Mouse (Mus musculus) macrophage (primary cell): ENCODE data around the gene Notch1. TPM values are rescaled to one million over a fixed set of nuclear protein-coding genes. Genes with fewer than 3 reads are reported as not detected.
A peak's percentile ranks its signal among the peaks of the same experiment; 100 is the strongest.

Experiments
- H3K27ac ChIP-seq: fragments of 350-480 bp; formaldehyde crosslinking; 2 replicates; pipeline ENCODE4 v1.9.0; 2021
- H3K36me3 ChIP-seq: fragments of 350-480 bp; formaldehyde crosslinking; 2 replicates; pipeline ENCODE4 v1.9.0; 2021; ENCODE audit errors: inconsistent target
- H3K4me3 ChIP-seq: fragments of 350-480 bp; formaldehyde crosslinking; 2 replicates; pipeline ENCODE4 v1.9.0; 2021; ENCODE audit errors: inconsistent target
- H3K79me2 ChIP-seq: fragments of 350-480 bp; formaldehyde crosslinking; 2 replicates; pipeline ENCODE4 v1.9.0; 2021; ENCODE audit errors: inconsistent target
- WGBS: methylation state at CpG from one replicate; pipeline ENCODE4 v1.1.7; 2026; ENCODE audit warnings: inconsistent platforms; ENCODE audit not compliant: missing documents; 5-methylcytosine and 5-hydroxymethylcytosine counted together
- polyA plus RNA-seq: library from polyadenylated mRNA; stranded (reverse); fragments of 250-400 nt; gene quantifications from 3 replicates; pipeline ENCODE4 v1.2.4, GENCODE M21; 2018; ENCODE audit warnings: inconsistent platforms

The Notch1 gene
- polyA plus RNA-seq, 1 experiment from 2014 or later, result 7.4 TPM

DNA sequence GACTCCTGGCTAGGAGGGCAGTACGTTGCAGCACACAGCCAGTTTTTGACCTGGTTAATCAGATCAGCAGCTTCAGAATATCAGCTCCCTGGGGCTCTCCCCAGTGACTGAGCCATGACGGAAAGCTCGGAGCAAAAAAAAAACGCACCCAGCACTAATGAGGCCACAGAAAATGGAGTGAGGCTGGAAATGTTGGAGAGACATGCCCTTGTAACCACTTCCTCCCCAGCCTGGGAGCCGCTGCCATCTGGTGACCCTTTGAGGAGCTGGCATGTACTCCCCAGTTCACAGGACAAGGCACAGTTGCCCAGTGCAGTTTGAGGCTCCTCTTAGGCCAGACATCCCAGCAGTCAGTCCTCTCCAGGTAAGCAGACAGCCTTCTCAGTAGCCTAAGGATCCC lies 106.4 kb downstream of the Notch1 start:
- 78% methylated on average over 5 of the region's 5 CpGs for WGBS
- Histone ChIP-seq H3K79me2 (peaks cover 36% of the 10 kb centered on the region; the same call in 1 of the 2 replicates), H3K4me3 (no peak overlapping the region), H3K27ac (no peak overlapping the region), H3K36me3 (peaks cover 47% of the 10 kb centered on the region; the same call in 1 of the 2 replicates)

DNA sequence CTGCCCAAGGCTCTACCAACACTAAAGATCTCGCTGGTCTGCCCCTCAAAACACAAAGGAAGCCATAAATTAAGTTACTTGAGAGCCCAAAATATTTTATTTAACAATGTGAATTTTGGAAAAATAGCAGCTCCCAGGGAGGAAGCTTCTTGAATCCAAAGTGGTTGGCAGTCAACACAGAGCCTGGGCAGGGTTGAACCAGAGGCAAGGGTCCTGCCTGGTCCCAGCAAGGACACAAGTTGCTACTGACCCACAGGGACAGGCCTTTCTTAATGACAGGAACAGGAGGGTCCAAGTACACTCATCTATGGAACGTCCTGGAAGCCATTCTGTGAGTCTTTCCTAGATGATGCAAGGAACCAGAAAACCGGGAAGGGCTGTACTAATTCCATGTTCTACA lies 107.1 kb downstream of the Notch1 start:
- Histone ChIP-seq H3K79me2 (peaks cover 41% of the 10 kb centered on the region; the same call in 1 of the 2 replicates), H3K27ac (no peak overlapping the region), H3K36me3 (peaks cover 40% of the 10 kb centered on the region; the same call in 1 of the 2 replicates), H3K4me3 (no peak overlapping the region)
- WGBS, result 58% methylated on average over 3 of the region's 3 CpGs

DNA sequence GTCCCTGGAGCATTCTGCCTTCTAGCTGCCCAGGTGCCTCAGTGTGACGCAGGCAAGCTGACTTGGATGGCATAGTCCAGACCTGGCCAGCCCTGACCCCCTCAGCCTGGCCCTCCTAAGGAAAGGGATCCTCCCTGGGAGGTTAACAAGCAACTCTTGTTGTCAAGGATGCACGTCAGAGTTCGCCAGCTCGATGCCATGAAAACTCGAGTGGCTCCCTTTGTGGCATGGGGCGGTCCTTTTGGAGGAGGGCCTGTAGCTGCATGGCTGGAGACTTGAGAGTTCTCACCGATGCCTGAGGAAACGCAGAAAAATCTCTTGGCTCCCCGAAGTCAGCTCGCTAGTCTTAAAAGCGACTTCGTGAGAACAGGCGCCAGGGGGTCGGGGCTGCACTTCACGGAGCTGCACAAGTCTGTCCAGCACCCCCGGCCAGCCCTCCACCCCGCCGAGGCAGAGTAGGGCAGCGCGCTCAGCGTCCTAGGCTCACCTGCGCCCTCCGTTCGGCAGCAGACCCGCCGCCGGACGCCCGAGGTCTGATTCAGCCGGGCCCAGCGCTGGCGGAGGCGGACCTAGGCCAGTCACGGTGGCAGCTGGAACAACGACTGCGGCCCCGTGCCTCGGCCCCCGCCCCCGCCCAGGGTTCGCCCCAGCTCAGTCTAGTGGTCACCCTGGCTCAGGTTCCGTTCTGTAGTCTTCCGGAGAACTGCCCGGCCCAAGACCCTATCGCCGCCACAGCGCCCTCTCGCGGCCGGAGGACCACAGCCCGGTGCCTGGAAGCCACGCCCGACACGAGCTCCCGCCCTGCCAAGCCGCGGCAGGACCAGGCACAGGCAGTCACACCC lies 107.7 kb downstream of the Notch1 start, which contains the start of gene Inpp5e:
Inpp5e (minus strand) TSS at position 689 of the 842 bp plus-strand sequence.
- peaks cover 42% of the 10 kb centered on the region; the same call in 1 of the 2 replicates for H3K79me2 ChIP-seq
- WGBS, result under 1% methylated on average over 57 of the region's 57 CpGs
- H3K4me3 ChIP-seq, result peak within 1 kb of the TSS; percentile 61
- H3K27ac ChIP-seq, result 0 out of 2 replicates have a peak within 1 kb of the TSS, but pooled peaks have one; percentile 17
- H3K36me3 ChIP-seq, result peaks cover 34% of the 10 kb centered on the region; the same call in 1 of the 2 replicates

Other genes starting within 250 kb of the Notch1 start
- gene Ccdc187, start 222.1 kb downstream of the Notch1 start, polyA plus RNA-seq, result not detected in 3 replicates
- 2.2 to 4.5 TPM (median 2.4 TPM) in 3 replicates for gene Gpsm1, start 201.1 kb downstream of the Notch1 start, polyA plus RNA-seq
- gene Dnlz, start 164.6 kb downstream of the Notch1 start, polyA plus RNA-seq, result 8.0 to 12.6 TPM (median 11.1 TPM) in 3 replicates
- 18.0 to 43.4 TPM (median 33.0 TPM) in 3 replicates for gene Card9, start 155.7 kb downstream of the Notch1 start, polyA plus RNA-seq
- gene Snapc4, start 136.0 kb downstream of the Notch1 start, polyA plus RNA-seq, result 6.3 to 12.1 TPM (median 9.3 TPM) in 3 replicates
- gene Entr1, start 127.3 kb downstream of the Notch1 start, polyA plus RNA-seq, result 47.5 to 55.2 TPM (median 47.7 TPM) in 3 replicates
- 35.0 to 66.1 TPM (median 49.1 TPM) in 3 replicates for gene Pmpca, start 127.3 kb downstream of the Notch1 start, polyA plus RNA-seq
- 7.1 to 9.4 TPM (median 9.3 TPM) in 3 replicates for gene Inpp5e, start 107.5 kb downstream of the Notch1 start, polyA plus RNA-seq
- gene Sec16a, start 71.4 kb downstream of the Notch1 start, polyA plus RNA-seq, result 37.5 to 46.9 TPM (median 42.2 TPM) in 3 replicates
- gene Egfl7, start 63.4 kb upstream of the Notch1 start, polyA plus RNA-seq, result 0.33 to 1.4 TPM (median 1.2 TPM) in 3 replicates
- gene Gm20532, start 70.0 kb upstream of the Notch1 start, polyA plus RNA-seq, result 0.22 TPM in 1 of 3 replicates, not detected in the others
- gene Agpat2, start 87.8 kb upstream of the Notch1 start, polyA plus RNA-seq, result 26.9 to 35.7 TPM (median 35.5 TPM) in 3 replicates
- 0.51 TPM in 1 of 3 replicates, not detected in the others for gene Fam69b, start 111.8 kb upstream of the Notch1 start, polyA plus RNA-seq
- gene Lcn4, start 154.6 kb upstream of the Notch1 start, polyA plus RNA-seq, result not detected in 3 replicates